Mouse (Mus musculus) embryonic facial prominence, embryonic 14.5 days (tissue): Measurements from ENCODE around the gene Gja1. TPM values are rescaled to one million over a fixed set of nuclear protein-coding genes. Genes with fewer than 3 reads are reported as not detected.
"Not testable (repeated sequence)": the region's sequence is repeated elsewhere in the genome, so short reads cannot be mapped to it uniquely, and the experiment has no call there.

Source experiments
- ATAC-seq: fragments of 200-750 bp; cut with Nextera tagmentation; 2 replicates; pipeline ENCODE4 v1.8.0; 2017; ENCODE audit warnings: low read depth, moderate number of reproducible peaks, moderate TSS enrichment
- DNase-seq: peaks from one replicate; pipeline ENCODE4 v3.0.0-alpha.2; 2015; ENCODE audit warnings: low spot score
- H3K27ac ChIP-seq: fragments of 300-500 bp; sonication (generic); replicated peaks from 2 replicates; pipeline ENCODE4 v1.5.1; 2014; ENCODE audit warnings: low read depth, mild to moderate bottlenecking, low read length, moderate library complexity
- H3K27me3 ChIP-seq: fragments of 300-500 bp; sonication (generic); replicated peaks from 2 replicates; pipeline ENCODE4 v1.6.1; 2014; ENCODE audit warnings: low read length; ENCODE audit not compliant: control insufficient read depth, insufficient read depth
- H3K36me3 ChIP-seq: fragments of 300-500 bp; sonication (generic); 2 replicates; pipeline ENCODE4 v1.6.1; 2014; ENCODE audit warnings: low read length, mixed read lengths; ENCODE audit not compliant: control insufficient read depth, insufficient read depth
- H3K4me1 ChIP-seq: fragments of 300-500 bp; sonication (generic); 2 replicates; pipeline ENCODE4 v1.6.1; 2014; ENCODE audit warnings: antibody characterized with exemption, low read length; ENCODE audit not compliant: control insufficient read depth, insufficient read depth
- H3K4me2 ChIP-seq: fragments of 300-500 bp; sonication (generic); 2 replicates; pipeline ENCODE4 v1.6.1; 2014; ENCODE audit warnings: low read depth, mild to moderate bottlenecking, low read length, moderate library complexity, mixed read lengths
- H3K4me3 ChIP-seq: fragments of 300-500 bp; sonication (generic); 2 replicates; pipeline ENCODE4 v1.5.1; 2014; ENCODE audit warnings: low read depth, mild to moderate bottlenecking, low read length
- H3K9ac ChIP-seq: fragments of 300-500 bp; sonication (generic); 2 replicates; pipeline ENCODE4 v1.6.1; 2014; ENCODE audit warnings: low read depth, mild to moderate bottlenecking, low read length, moderate library complexity, mixed read lengths
- H3K9me3 ChIP-seq: fragments of 300-500 bp; sonication (generic); 2 replicates; pipeline ENCODE4 v1.6.1; 2016; ENCODE audit warnings: low read length; ENCODE audit not compliant: control insufficient read depth
- WGBS: fragments of 180-500 bp; shearing (Covaris S2); extraction: QIAGEN DNeasy Blood & Tissue Kit; methylation state at CpG from one replicate; pipeline ENCODE4 v1.1.7; 2014; 5-methylcytosine and 5-hydroxymethylcytosine counted together
- polyA plus RNA-seq: library from polyadenylated mRNA; unstranded; fragments of >200 nt; fragmentation: Nextera tagmentation; extraction: Ambion mirVana; gene quantifications from 2 replicates; pipeline ENCODE4 v1.2.1, GENCODE M21; 2014

Gene Gja1
- polyA plus RNA-seq, 1 experiment from 2014 or later, result 289 TPM

- H3K27me3 ChIP-seq, H3K27ac ChIP-seq, H3K36me3 ChIP-seq, H3K4me3 ChIP-seq, ATAC-seq, H3K9ac ChIP-seq, DNase-seq, H3K4me2 ChIP-seq, H3K9me3 ChIP-seq, H3K4me1 ChIP-seq: not testable (repeated sequence)
- WGBS, result 92% methylated on average over 8 of the region's 8 CpGs
Measured at GRCm38 (mm10) chr10:56401396-56401795, 24.3 kb downstream of the Gja1 start.

- Histone ChIP-seq H3K27ac (no peak overlapping the region), H3K4me2 (no peak overlapping the region), H3K4me1 (no peaks in the 10 kb centered on the region), H3K27me3 (no peaks in the 10 kb centered on the region), H3K36me3 (no peaks in the 10 kb centered on the region), H3K4me3 (no peak overlapping the region), H3K9me3 (no peaks in the 10 kb centered on the region), H3K9ac (no peak overlapping the region)
- 49% methylated on average over 9 of the region's 9 CpGs for WGBS
- ATAC-seq, result no peak
- DNase-seq, result no peak
Measured at GRCm38 (mm10) chr10:56405934-56406333, 28.8 kb downstream of the Gja1 start.

GRCm38 (mm10) chr10:56406386-56407130, 29.4 kb downstream of the Gja1 start:
- Histone ChIP-seq H3K4me3 (no peak overlapping the region), H3K9ac (no peak overlapping the region), H3K9me3 (no peaks in the 10 kb centered on the region), H3K36me3 (no peaks in the 10 kb centered on the region), H3K4me2 (no peak overlapping the region), H3K4me1 (no peaks in the 10 kb centered on the region), H3K27me3 (no peaks in the 10 kb centered on the region), H3K27ac (no peak overlapping the region)
- DNase-seq (no peak), ATAC-seq (no peak)
- WGBS, result 89% methylated on average over 6 of the region's 6 CpGs

GRCm38 (mm10) chr10:56415894-56416570, 38.9 kb downstream of the Gja1 start:
- Histone ChIP-seq H3K4me2 (no peak overlapping the region), H3K27me3 (no peaks in the 10 kb centered on the region), H3K4me3 (no peak overlapping the region), H3K9me3 (no peaks in the 10 kb centered on the region), H3K9ac (no peak overlapping the region), H3K27ac (no peak overlapping the region), H3K36me3 (no peaks in the 10 kb centered on the region), H3K4me1 (no peaks in the 10 kb centered on the region)
- DNase-seq, result no peak
- no peak for ATAC-seq
- WGBS, result 44% methylated on average over 7 of the region's 7 CpGs

GRCm38 (mm10) chr10:56422518-56422917, 45.4 kb downstream of the Gja1 start:
- no peak overlapping the region for H3K4me3 ChIP-seq
- no peaks in the 10 kb centered on the region for H3K36me3 ChIP-seq
- no peaks in the 10 kb centered on the region for H3K9me3 ChIP-seq
- no peak overlapping the region for H3K27ac ChIP-seq
- DNase-seq (no peak), ATAC-seq (no peak)
- WGBS, result 59% methylated on average over 4 of the region's 4 CpGs
- H3K9ac ChIP-seq, result no peak overlapping the region
- H3K4me2 ChIP-seq, result no peak overlapping the region
- no peaks in the 10 kb centered on the region for H3K27me3 ChIP-seq
- no peaks in the 10 kb centered on the region for H3K4me1 ChIP-seq

GRCm38 (mm10) chr10:56425016-56425798, 48.1 kb downstream of the Gja1 start:
- 71% methylated on average over 15 of the region's 15 CpGs for WGBS
- no peak for DNase-seq
- no peak overlapping the region; the same call in 1 of the 2 replicates for H3K27ac ChIP-seq
- no peak for ATAC-seq
- no peaks in the 10 kb centered on the region for H3K9me3 ChIP-seq
- no peaks in the 10 kb centered on the region for H3K4me1 ChIP-seq
- H3K4me2 ChIP-seq, result no peak overlapping the region
- H3K36me3 ChIP-seq, result no peaks in the 10 kb centered on the region
- H3K27me3 ChIP-seq, result no peaks in the 10 kb centered on the region
- no peak overlapping the region for H3K4me3 ChIP-seq
- H3K9ac ChIP-seq, result no peak overlapping the region

GRCm38 (mm10) chr10:56426369-56426768, 49.2 kb downstream of the Gja1 start:
- WGBS, result 58% methylated on average over 4 of the region's 4 CpGs

GRCm38 (mm10) chr10:56427382-56427781, 50.3 kb downstream of the Gja1 start:
- DNase-seq, result no peak
- H3K4me3 ChIP-seq, result no peak overlapping the region
- peaks cover 7% of the 10 kb centered on the region for H3K4me1 ChIP-seq
- H3K27ac ChIP-seq, result no peak overlapping the region
- WGBS, result 93% methylated on average over 2 of the region's 2 CpGs
- no peak for ATAC-seq
- H3K36me3 ChIP-seq, result no peaks in the 10 kb centered on the region
- H3K4me2 ChIP-seq, result no peak overlapping the region
- H3K9me3 ChIP-seq, result no peaks in the 10 kb centered on the region
- H3K9ac ChIP-seq, result no peak overlapping the region
- no peaks in the 10 kb centered on the region for H3K27me3 ChIP-seq

More at GRCm38 (mm10) chr10:56426369-56426768, 49.2 kb downstream of the Gja1 start:
- no peak overlapping the region for H3K9ac ChIP-seq
- H3K4me2 ChIP-seq, result no peak overlapping the region
- no peaks in the 10 kb centered on the region for H3K4me1 ChIP-seq
- H3K27ac ChIP-seq, result no peak overlapping the region
- no peaks in the 10 kb centered on the region for H3K9me3 ChIP-seq
- ATAC-seq (no peak), DNase-seq (no peak)
- no peak overlapping the region for H3K4me3 ChIP-seq
- no peaks in the 10 kb centered on the region for H3K27me3 ChIP-seq
- H3K36me3 ChIP-seq, result no peaks in the 10 kb centered on the region
